Mouse (Mus musculus): ENCODE data around the gene Chka.

The Chka gene

GRCm38 (mm10) chr19:3916727-3917126 is 65.2 kb downstream of the Chka start:
- no peak for DNase-seq (ENCODE audit: low spot score in 2 of 2)

- DNase-seq (ENCODE audit: low spot score in 2 of 2): no peak
Measured at GRCm38 (mm10) chr19:3919928-3920327, 68.4 kb downstream of the Chka start.

DNA sequence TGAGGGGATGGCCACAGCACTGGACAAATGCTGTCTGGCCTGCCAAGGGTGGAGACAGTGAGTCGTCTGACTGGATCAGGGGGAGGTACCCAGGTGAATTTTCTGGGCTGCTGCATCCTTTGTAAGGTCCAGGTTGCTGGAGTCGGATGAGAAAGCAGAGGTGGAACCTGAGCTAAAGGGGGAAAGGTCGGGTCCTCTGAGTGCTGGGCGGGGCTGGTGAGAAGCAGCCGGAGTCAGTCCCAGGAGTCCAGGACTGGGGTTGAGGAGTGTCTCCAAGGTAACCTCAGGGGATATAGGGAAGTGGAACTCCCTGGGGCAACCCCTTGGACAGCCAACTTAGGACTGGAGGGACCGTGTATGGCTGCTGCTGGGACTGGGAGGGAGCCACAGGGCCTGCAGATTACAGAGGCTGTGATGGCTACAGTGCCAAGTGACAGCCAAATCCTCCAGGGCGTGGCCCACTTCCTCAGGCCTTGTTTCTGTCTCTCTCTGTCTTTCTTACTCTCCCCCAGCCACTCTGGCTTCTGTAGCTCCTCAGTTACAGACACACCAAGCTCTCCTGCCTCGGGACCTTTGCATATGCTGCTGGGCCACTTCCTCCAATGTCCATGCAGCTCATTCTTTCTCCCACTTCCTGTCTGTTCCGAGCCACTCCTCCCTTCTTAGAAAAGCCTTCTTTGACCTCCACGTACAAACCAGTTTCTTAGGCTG is 71.2 kb downstream of the Chka start:
- no peak for DNase-seq (ENCODE audit: low spot score in 2 of 2)

GRCm38 (mm10) chr19:3923586-3923985 is 72.0 kb downstream of the Chka start:
- no peak for DNase-seq (ENCODE audit: low spot score in 2 of 2)

GRCm38 (mm10) chr19:3924190-3924589 is 72.6 kb downstream of the Chka start:
- no peak for DNase-seq (ENCODE audit: low spot score in 2 of 2)

DNA sequence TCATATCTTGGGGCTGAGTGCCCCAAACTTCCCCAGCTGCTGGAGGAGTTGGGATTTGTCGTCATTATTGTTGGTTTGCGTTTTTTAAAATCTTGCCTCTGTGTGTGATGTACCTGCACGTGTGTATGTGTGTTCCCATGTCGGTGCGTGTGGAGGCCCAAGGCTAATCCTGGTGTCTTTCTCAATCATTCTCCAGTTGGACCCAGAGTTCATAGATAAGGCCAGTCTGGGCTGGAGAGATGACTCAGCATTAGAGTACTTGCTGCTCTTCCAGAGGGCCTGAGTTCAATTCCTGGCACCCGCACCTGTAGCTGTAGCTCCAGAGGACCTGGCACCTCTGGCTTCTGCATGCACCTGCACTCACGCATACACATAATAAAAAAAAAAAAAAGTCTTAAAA is 73.3 kb downstream of the Chka start:
- no peak for DNase-seq (ENCODE audit: low spot score in 2 of 2)

DNA sequence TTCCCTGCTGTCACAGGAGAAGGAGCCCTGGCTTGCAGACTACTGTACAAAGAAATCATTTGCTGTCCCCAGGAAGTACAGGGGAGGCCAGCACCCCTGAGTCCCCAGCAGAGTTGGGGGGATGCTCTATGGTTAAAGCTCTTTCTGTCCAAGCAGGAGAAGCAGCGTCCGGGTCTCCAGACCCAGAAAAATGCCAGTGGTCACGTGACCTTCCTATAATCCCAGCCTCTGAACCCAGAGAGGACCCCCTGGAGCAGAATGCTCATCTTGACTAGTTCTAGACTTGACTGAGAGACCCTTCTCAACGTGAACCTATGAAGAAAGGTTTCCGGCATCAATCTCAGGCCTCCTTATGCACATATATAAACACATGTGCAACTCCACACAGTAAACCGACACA is 74.3 kb downstream of the Chka start:
- DNase-seq (ENCODE audit: low spot score in 2 of 2): no peak

DNA sequence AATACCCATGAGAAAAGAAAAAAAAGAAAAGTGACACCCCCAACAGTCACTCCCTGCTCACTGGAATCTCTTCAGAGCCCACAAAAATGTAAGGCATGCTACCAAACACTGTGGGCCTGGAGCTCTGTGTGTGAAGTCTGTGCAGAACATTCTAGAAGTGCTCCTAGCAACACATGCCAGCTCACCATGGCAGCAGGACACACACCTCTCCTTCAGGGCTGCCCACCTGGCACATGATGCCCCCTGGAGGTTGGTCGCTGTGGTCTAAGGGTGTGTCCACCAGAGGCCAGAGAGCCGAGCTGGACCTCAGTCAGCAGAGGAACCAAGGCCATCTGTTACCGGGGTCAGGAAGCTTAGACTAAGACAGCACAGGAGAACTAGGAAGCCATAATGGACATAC is 74.7 kb downstream of the Chka start:
- DNase-seq (ENCODE audit: low spot score in 2 of 2): no peak

- no peak for DNase-seq (ENCODE audit: low spot score in 2 of 2)
Measured at GRCm38 (mm10) chr19:3926685-3927084, 75.1 kb downstream of the Chka start.

- DNase-seq (ENCODE audit: low spot score in 2 of 2): no peak
Measured at GRCm38 (mm10) chr19:3927989-3928388, 76.4 kb downstream of the Chka start.

- no peak for DNase-seq (ENCODE audit: low spot score in 2 of 2)
Measured at GRCm38 (mm10) chr19:3928779-3929178, 77.2 kb downstream of the Chka start.

GRCm38 (mm10) chr19:3929211-3929941 is 77.8 kb downstream of the Chka start, which contains the start of gene Aldh3b1:
Gene Aldh3b1, minus strand, starts transcription at chr19:3929808.
- peak; percentile 37 to 59 for DNase-seq (ENCODE audit: low spot score in 2 of 2)

GRCm38 (mm10) chr19:3930262-3931057 is 78.9 kb downstream of the Chka start:
- DNase-seq (ENCODE audit: low spot score in 2 of 2): no peak

- DNase-seq (ENCODE audit: low spot score in 2 of 2): no peak
Measured at GRCm38 (mm10) chr19:3931716-3932115, 80.1 kb downstream of the Chka start.

DNA sequence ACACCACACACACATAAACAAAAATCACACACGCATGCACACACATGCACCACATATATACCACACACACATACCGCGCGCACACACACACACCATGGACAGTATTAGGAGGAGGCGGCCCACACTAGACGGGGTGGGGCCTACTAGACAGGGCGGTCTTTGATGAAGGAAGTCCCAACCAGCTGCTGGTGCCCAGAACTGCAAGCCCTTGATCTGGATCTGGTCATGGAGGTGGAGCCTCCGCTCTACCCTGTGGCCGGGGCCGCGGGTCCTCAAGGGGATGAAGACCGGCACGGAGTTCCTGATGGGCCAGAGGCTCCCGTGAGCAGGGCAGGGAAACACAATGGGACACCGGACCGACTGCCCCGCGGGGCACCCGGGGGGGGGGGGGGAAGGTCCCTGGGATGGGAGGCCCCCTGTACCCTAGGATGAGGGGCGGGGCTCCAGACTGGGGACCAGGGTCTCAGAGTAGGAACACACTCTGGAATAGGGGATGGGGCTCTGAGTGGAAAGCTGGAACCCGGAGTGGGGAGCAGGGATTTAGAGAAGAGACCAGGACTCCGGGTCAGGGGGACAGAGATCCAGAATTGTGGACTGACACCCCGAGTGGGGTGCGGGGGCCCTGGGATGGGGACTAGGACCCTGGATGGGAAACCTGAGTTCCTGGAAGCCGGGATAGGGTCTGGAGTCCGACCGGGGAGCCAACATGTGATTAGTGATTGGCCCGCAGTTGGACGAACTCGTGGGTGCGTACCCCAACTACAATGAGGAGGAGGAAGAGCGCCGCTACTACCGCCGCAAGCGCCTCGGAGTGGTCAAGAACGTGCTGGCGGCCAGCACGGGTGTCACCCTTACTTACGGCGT is 83.7 kb downstream of the Chka start, which contains the start of gene Unc93b1:
TSS of gene Unc93b1 (plus strand) at position 155 of the 864 bp plus-strand sequence.
- DNase-seq (ENCODE audit: low spot score in 2 of 2): no peak

GRCm38 (mm10) chr19:3935896-3936850 is 84.6 kb downstream of the Chka start:
- no peak for DNase-seq (ENCODE audit: low spot score in 2 of 2)

- no peak for DNase-seq (ENCODE audit: low spot score in 2 of 2)
Measured at GRCm38 (mm10) chr19:3942315-3942714, 90.7 kb downstream of the Chka start.

GRCm38 (mm10) chr19:3942986-3943735 is 91.6 kb downstream of the Chka start:
- no peak for DNase-seq (ENCODE audit: low spot score in 2 of 2)
